Mouse (Mus musculus): ENCODE results near the gene Spg11. TPM values are rescaled to one million over a fixed set of nuclear protein-coding genes. Genes with fewer than 3 reads are reported as not detected.
A peak's percentile ranks its signal among the peaks of the same experiment; 100 is the strongest.

Gene Spg11
- 8.5 and 10.5 TPM in 2 replicates for polyA plus RNA-seq (2015; fragmentation: Nextera tagmentation; extraction: Ambion mirVana)

- under 1% methylated on average over 47 of the region's 47 CpGs for WGBS
- peaks cover 16% of the 10 kb centered on the region for H3K4me1 ChIP-seq
- no peaks in the 10 kb centered on the region for H3K9me3 ChIP-seq (replicated peaks)
- H3K4me2 ChIP-seq, result peak within 1 kb of the TSS; percentile 74
- H3K36me3 ChIP-seq (ENCODE audit: poor library complexity, severe bottlenecking), result peaks cover 10% of the 10 kb centered on the region
- H3K9ac ChIP-seq, result peak within 1 kb of the TSS; percentile 91
- ATAC-seq, result peak; percentile 100
- peak within 1 kb of the TSS; percentile 84 for H3K4me3 ChIP-seq
- H3K27ac ChIP-seq, result peak within 1 kb of the TSS; percentile 96
- no peaks in the 10 kb centered on the region for H3K27me3 ChIP-seq
These were observed at the start of gene Spg11 for GRCm38 (mm10) chr2:122117961-122118958. Spg11 (minus strand) TSS chr2:122118386.

- Histone ChIP-seq H3K4me2 (no peak overlapping the region), H3K27me3 (no peaks in the 10 kb centered on the region), H3K36me3 (ENCODE audit: poor library complexity, severe bottlenecking) (no peaks in the 10 kb centered on the region), H3K9me3 (replicated peaks) (no peaks in the 10 kb centered on the region), H3K9ac (no peak overlapping the region), H3K4me1 (no peaks in the 10 kb centered on the region), H3K27ac (no peak overlapping the region), H3K4me3 (no peak overlapping the region)
- 86% methylated on average over 11 of the region's 11 CpGs for WGBS
- ATAC-seq, result no peak
These were observed 46.1 kb upstream of the Spg11 start for GRCm38 (mm10) chr2:122164293-122164692.

- Histone ChIP-seq H3K27ac (no peak overlapping the region), H3K4me2 (no peak overlapping the region), H3K4me3 (no peak overlapping the region), H3K36me3 (ENCODE audit: poor library complexity, severe bottlenecking) (no peaks in the 10 kb centered on the region), H3K9ac (no peak overlapping the region), H3K9me3 (replicated peaks) (no peaks in the 10 kb centered on the region), H3K4me1 (no peaks in the 10 kb centered on the region), H3K27me3 (no peaks in the 10 kb centered on the region)
- no peak for ATAC-seq
- WGBS, result 77% methylated on average over 13 of the region's 13 CpGs
These were observed 45.4 kb upstream of the Spg11 start for GRCm38 (mm10) chr2:122163430-122164195.

DNA sequence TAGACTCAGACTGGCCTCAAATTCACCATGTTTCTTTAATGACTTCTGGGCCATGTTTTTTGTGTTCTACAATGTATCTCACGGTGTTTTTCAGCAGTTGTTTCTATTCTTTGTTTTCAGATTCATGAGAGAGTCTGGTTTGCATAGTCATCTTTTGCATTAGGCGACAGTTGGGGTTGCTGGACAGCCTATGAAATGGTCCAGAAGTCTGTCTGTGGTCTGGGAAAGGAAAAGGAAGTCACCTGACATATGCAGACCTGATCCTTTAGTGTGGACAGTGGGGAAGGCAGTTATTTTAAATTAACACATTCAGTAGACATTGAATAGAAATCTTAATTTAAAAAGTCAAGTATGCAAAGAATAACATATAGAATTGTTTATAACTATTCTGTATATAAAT lies 44.3 kb upstream of the Spg11 start:
- ATAC-seq, result no peak
- H3K9me3 ChIP-seq (replicated peaks), result no peaks in the 10 kb centered on the region
- 75% methylated on average over 2 of the region's 2 CpGs for WGBS
- no peak overlapping the region for H3K4me3 ChIP-seq
- H3K27ac ChIP-seq, result no peak overlapping the region
- H3K9ac ChIP-seq, result no peak overlapping the region
- H3K36me3 ChIP-seq (ENCODE audit: poor library complexity, severe bottlenecking), result no peaks in the 10 kb centered on the region
- no peaks in the 10 kb centered on the region for H3K4me1 ChIP-seq
- H3K27me3 ChIP-seq, result no peaks in the 10 kb centered on the region
- no peak overlapping the region for H3K4me2 ChIP-seq

- Histone ChIP-seq H3K4me2 (no peak overlapping the region), H3K9me3 (replicated peaks) (no peaks in the 10 kb centered on the region), H3K4me1 (no peaks in the 10 kb centered on the region), H3K36me3 (ENCODE audit: poor library complexity, severe bottlenecking) (no peaks in the 10 kb centered on the region), H3K27me3 (no peaks in the 10 kb centered on the region), H3K9ac (no peak overlapping the region), H3K27ac (no peak overlapping the region), H3K4me3 (no peak overlapping the region)
- WGBS, result 45% methylated on average over 4 of the region's 4 CpGs
- no peak for ATAC-seq
These were observed 43.4 kb upstream of the Spg11 start for GRCm38 (mm10) chr2:122161542-122161941.

- Histone ChIP-seq H3K27me3 (no peaks in the 10 kb centered on the region), H3K36me3 (ENCODE audit: poor library complexity, severe bottlenecking) (no peaks in the 10 kb centered on the region), H3K4me3 (no peak within 1 kb of the TSS), H3K27ac (no peak within 1 kb of the TSS), H3K4me1 (no peaks in the 10 kb centered on the region), H3K9me3 (replicated peaks) (no peaks in the 10 kb centered on the region), H3K4me2 (no peak within 1 kb of the TSS), H3K9ac (no peak within 1 kb of the TSS)
- WGBS, result 39% methylated on average over 2 of the region's 2 CpGs
- 0 out of 2 replicates have a peak, but pooled peaks have one; percentile 61 for ATAC-seq
These were observed 42.5 kb upstream of the Spg11 start, which contains the start of gene Trim69 for GRCm38 (mm10) chr2:122160680-122161079. Trim69 (plus strand) TSS chr2:122160700.

DNA sequence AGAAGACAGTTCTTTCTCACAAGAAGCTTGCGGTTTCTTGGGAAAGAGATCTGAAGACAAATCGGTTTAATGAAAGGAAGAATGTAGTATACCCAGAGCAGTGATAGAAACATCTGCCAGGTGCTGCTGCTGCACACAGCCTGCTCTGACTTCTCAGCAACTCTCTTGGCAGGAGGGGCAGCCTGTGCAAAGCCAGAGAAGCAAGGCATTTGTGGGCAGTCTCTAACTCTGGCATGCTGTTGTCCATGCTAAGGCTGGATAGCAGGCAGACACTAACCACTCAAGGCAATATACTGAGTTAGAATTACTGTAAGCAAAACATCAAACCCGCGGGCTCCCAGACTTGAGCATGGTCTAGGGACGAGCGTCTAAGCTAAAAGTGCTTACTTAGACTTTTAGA lies 41.5 kb upstream of the Spg11 start:
- Histone ChIP-seq H3K4me2 (no peak overlapping the region), H3K4me1 (no peaks in the 10 kb centered on the region), H3K36me3 (ENCODE audit: poor library complexity, severe bottlenecking) (no peaks in the 10 kb centered on the region), H3K27me3 (no peaks in the 10 kb centered on the region), H3K27ac (no peak overlapping the region), H3K4me3 (no peak overlapping the region), H3K9me3 (replicated peaks) (no peaks in the 10 kb centered on the region), H3K9ac (no peak overlapping the region)
- no peak for ATAC-seq
- 88% methylated on average over 6 of the region's 6 CpGs for WGBS

DNA sequence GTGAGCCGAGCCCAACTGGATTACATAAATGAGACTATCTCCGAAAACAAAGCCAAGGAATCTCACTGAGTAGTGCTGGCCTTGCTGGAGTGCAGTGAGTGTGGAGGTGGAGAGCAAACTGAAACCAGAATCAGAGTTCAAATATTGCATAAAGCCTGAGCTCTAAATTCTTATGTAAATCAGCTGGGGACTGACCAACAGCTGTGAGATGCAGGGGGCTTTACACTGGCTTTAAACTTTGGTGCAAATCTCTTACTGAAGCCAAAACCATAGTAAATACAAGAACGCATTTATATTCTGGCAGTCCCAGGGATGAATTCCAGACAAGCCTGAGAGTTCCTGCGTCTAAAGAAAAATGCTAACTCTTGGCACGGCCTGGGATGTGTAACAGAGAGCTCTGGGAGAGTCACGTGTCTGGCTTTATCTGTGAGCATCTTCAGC lies 40.2 kb upstream of the Spg11 start:
- no peak for ATAC-seq
- H3K9me3 ChIP-seq (replicated peaks), result no peaks in the 10 kb centered on the region
- H3K27ac ChIP-seq, result no peak overlapping the region
- H3K4me2 ChIP-seq, result no peak overlapping the region
- 58% methylated on average over 6 of the region's 6 CpGs for WGBS
- H3K27me3 ChIP-seq, result no peaks in the 10 kb centered on the region
- no peaks in the 10 kb centered on the region for H3K4me1 ChIP-seq
- H3K9ac ChIP-seq, result no peak overlapping the region
- no peak overlapping the region for H3K4me3 ChIP-seq
- no peaks in the 10 kb centered on the region for H3K36me3 ChIP-seq (ENCODE audit: poor library complexity, severe bottlenecking)

DNA sequence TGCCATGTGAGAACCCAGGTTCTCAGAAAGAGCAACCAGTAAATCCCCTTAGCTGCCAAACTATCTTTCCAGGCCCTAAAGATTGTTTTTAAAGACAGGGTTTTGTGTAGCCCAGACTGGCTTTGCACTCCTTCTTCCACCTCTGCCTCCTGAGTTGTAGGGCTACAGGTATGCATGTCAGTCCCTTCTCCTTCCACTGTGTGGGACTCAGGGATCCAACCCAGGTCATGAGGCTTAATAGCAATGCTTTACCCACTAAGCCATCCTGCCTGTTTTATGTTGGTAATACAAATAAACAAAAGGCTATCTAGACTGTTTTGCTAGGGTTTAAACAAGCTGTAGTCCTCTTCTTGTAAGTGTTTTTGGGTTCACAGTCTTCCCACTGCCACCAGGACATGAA lies 39.4 kb upstream of the Spg11 start:
- no peaks in the 10 kb centered on the region for H3K27me3 ChIP-seq
- H3K4me2 ChIP-seq, result no peak overlapping the region
- H3K9me3 ChIP-seq (replicated peaks), result no peaks in the 10 kb centered on the region
- H3K27ac ChIP-seq, result no peak overlapping the region
- H3K36me3 ChIP-seq (ENCODE audit: poor library complexity, severe bottlenecking), result no peaks in the 10 kb centered on the region
- no peak overlapping the region for H3K9ac ChIP-seq
- no peak for ATAC-seq
- H3K4me1 ChIP-seq, result no peaks in the 10 kb centered on the region
- no peak overlapping the region for H3K4me3 ChIP-seq

- Histone ChIP-seq H3K4me1 (no peaks in the 10 kb centered on the region), H3K27ac (no peak overlapping the region), H3K9ac (no peak overlapping the region), H3K27me3 (no peaks in the 10 kb centered on the region), H3K9me3 (replicated peaks) (no peaks in the 10 kb centered on the region), H3K4me2 (no peak overlapping the region), H3K4me3 (no peak overlapping the region), H3K36me3 (ENCODE audit: poor library complexity, severe bottlenecking) (no peaks in the 10 kb centered on the region; the same call in 1 of the 2 replicates)
- WGBS, result 92% methylated on average over 4 of the region's 4 CpGs
- no peak for ATAC-seq
These were observed 38.0 kb upstream of the Spg11 start for GRCm38 (mm10) chr2:122156051-122156700.

DNA sequence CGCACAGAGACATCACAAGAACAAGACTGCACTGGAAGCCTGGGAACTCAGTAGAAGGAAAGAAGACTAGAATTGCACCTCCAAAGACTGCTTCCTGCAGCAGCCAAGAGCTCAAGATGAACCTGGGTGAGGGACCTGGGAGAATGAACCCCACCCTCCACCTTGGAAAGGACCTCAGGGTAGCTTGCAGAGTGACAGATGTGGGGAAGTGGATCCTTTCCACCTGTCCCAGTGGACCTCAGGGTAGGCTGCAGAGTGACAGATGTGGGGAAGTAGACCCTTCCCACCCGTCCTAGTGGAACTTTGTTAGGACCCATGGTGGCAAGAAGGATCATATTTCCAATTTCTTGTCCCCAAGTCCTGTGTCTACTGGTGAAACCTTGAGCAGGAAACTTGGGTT lies 37.1 kb upstream of the Spg11 start:
- ATAC-seq, result no peak
- Histone ChIP-seq H3K27me3 (no peaks in the 10 kb centered on the region), H3K9me3 (replicated peaks) (no peaks in the 10 kb centered on the region), H3K36me3 (ENCODE audit: poor library complexity, severe bottlenecking) (no peaks in the 10 kb centered on the region; the same call in 1 of the 2 replicates), H3K4me3 (no peak overlapping the region), H3K4me1 (no peaks in the 10 kb centered on the region), H3K27ac (no peak overlapping the region), H3K4me2 (no peak overlapping the region), H3K9ac (no peak overlapping the region)
- 74% methylated on average over 2 of the region's 2 CpGs for WGBS

DNA sequence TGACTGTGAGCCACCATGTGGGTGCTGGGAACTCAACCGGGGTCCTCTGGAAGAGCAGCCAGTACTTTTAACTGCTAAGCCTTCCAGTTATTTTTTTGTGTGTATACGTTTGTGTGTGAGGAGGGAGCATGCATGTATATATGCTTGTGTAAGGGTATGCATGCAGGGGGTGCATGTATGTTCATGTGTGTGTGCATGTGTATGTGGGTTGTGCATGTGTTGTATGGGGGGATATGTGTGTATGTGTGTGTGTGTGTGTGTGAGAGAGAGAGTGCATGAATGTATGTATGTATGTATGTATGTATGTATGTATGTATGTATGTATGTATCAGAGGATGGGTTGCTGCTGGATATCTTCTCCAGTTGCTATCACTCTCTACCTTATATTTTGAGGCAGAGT lies 36.3 kb upstream of the Spg11 start:
- H3K9me3 ChIP-seq (replicated peaks), result no peaks in the 10 kb centered on the region
- WGBS, result 94% methylated on average over 2 of the region's 2 CpGs
- H3K9ac ChIP-seq, result no peak overlapping the region
- no peaks in the 10 kb centered on the region for H3K4me1 ChIP-seq
- H3K4me2 ChIP-seq, result no peak overlapping the region
- H3K4me3 ChIP-seq, result no peak overlapping the region
- no peaks in the 10 kb centered on the region; the same call in 1 of the 2 replicates for H3K36me3 ChIP-seq (ENCODE audit: poor library complexity, severe bottlenecking)
- ATAC-seq, result no peak
- no peak overlapping the region for H3K27ac ChIP-seq
- H3K27me3 ChIP-seq, result no peaks in the 10 kb centered on the region

Measured in forebrain, embryonic 13.5 days (tissue).